Mouse (Mus musculus): ENCODE measurements around the gene Iba57. TPM values are rescaled to one million over a fixed set of nuclear protein-coding genes. Genes with fewer than 3 reads are reported as not detected.
A peak's percentile ranks its signal among the peaks of the same experiment; 100 is the strongest.

The Iba57 gene
- polyA plus RNA-seq, 1 experiment from 2014 or later = 7.2 TPM

DNA sequence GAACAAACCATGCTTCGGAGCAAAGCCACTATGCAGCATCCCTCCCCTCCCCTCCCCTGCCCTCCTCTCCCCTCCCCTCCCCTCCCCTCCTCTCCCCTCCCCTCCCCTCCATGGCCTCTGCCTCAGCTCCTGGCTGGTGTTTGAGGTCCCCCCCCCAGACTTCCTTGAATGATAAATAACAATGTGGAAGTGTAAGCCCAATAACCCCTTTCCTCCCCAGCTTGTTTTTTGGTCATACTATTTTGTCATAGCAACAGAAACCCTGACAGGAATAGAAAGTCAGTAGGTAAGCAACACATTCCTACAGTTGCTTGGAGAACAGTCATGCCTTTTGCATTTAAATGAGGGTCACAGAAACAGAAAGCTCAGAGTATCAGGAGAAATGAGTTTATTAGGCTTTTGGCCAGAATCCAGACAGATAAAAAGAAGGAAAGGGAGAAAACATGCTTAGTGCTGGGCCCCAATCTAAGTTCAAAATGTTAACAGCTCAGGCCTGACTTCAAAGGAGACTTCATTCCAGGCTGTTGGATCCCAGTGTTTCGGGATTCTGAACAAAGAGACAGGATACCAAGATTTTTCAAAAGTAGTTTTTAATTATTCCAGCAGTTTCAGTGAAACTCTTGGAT lies 2.2 kb upstream of the Iba57 start:
- 50% methylated on average over 2 of the region's 2 CpGs for WGBS
- no peak for ATAC-seq

DNA sequence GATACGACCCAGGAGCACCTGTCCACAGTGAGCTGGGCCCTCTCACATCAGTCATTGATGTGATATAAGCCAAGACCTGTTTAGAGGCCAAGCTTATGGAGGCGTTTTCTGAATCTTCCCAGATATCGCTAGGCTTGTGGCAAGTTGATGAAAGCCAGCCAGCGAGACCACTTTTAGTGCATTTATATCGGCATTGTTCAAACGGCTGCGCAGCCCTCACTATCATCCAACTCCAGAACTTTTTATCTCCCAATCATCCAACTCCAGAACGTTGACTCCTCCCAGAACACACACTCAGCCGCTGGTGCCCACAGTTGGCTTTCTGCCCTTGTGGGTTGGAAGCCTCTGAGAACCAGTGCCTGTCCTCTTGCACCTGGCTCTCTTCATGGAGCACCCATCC lies 845 bp upstream of the Iba57 start:
- H3K9ac ChIP-seq (replicated peaks) = no peak overlapping the region
- 86% methylated on average over 9 of the region's 9 CpGs for WGBS
- H3K36me3 ChIP-seq = no peaks in the 10 kb centered on the region
- peaks cover 21% of the 10 kb centered on the region for H3K4me1 ChIP-seq (replicated peaks)
- H3K27me3 ChIP-seq = no peaks in the 10 kb centered on the region
- peak overlapping the region; percentile 57; the same call in 1 of the 2 replicates for H3K4me3 ChIP-seq (replicated peaks)
- no peak for ATAC-seq
- H3K27ac ChIP-seq = no peak overlapping the region
- H3K4me2 ChIP-seq (replicated peaks) = peak overlapping the region; percentile 69
- H3K9me3 ChIP-seq = no peaks in the 10 kb centered on the region

More for the DNA sequence above, 2.2 kb upstream of the Iba57 start:
- H3K27ac ChIP-seq = no peak overlapping the region
- no peak overlapping the region for H3K4me3 ChIP-seq (replicated peaks)
- no peak overlapping the region for H3K9ac ChIP-seq (replicated peaks)
- no peaks in the 10 kb centered on the region for H3K9me3 ChIP-seq
- no peaks in the 10 kb centered on the region for H3K27me3 ChIP-seq
- no peaks in the 10 kb centered on the region for H3K36me3 ChIP-seq
- H3K4me2 ChIP-seq (replicated peaks) = no peak overlapping the region
- H3K4me1 ChIP-seq (replicated peaks) = peaks cover 21% of the 10 kb centered on the region

GRCm38 (mm10) chr11:59162443-59163254 lies 890 bp downstream of the Iba57 start:
- WGBS = 58% methylated on average over 9 of the region's 9 CpGs
- H3K9me3 ChIP-seq = no peaks in the 10 kb centered on the region
- peaks cover 14% of the 10 kb centered on the region for H3K36me3 ChIP-seq
- peak overlapping the region; percentile 79; the same call in 1 of the 2 replicates for H3K9ac ChIP-seq (replicated peaks)
- H3K4me2 ChIP-seq (replicated peaks) = peak overlapping the region; percentile 69
- peaks cover 21% of the 10 kb centered on the region for H3K4me1 ChIP-seq (replicated peaks)
- H3K27ac ChIP-seq = peak overlapping the region; percentile 98
- ATAC-seq = no peak
- peak overlapping the region; percentile 57 for H3K4me3 ChIP-seq (replicated peaks)
- no peaks in the 10 kb centered on the region for H3K27me3 ChIP-seq

DNA sequence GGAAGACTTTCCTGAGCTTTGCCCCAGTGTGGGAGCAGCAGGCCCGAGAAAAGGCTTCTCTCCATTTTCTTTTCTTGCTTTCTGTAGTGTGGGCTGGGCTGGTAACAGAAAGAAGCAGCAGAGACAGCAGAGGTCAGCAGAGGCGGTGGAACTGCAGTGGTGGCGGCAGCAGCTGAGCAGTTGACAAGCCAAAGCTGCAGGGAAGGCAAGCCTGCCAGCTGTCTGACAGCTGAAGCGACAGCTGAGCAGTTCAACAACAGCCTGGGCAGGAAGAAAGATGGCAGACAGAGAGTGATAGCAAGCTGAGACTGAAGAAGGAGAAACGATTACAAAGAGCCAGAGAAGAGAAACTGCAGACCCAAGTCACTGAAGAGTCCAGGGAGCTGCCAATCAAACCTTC lies 2.1 kb downstream of the Iba57 start:
- Histone ChIP-seq H3K9me3 (no peaks in the 10 kb centered on the region), H3K36me3 (peaks cover 26% of the 10 kb centered on the region), H3K4me3 (replicated peaks) (no peak overlapping the region), H3K4me2 (replicated peaks) (no peak overlapping the region), H3K27ac (no peak overlapping the region), H3K27me3 (no peaks in the 10 kb centered on the region), H3K4me1 (replicated peaks) (peaks cover 21% of the 10 kb centered on the region), H3K9ac (replicated peaks) (0 out of 2 replicates have a peak overlapping the region, but pooled peaks have one; percentile 28)
- no peak for ATAC-seq
- WGBS = 79% methylated on average over 5 of the region's 5 CpGs

- Histone ChIP-seq H3K27ac (no peak overlapping the region), H3K36me3 (peaks cover 38% of the 10 kb centered on the region), H3K4me1 (replicated peaks) (peaks cover 21% of the 10 kb centered on the region), H3K27me3 (no peaks in the 10 kb centered on the region), H3K9ac (replicated peaks) (no peak overlapping the region), H3K4me3 (replicated peaks) (no peak overlapping the region), H3K4me2 (replicated peaks) (no peak overlapping the region), H3K9me3 (no peaks in the 10 kb centered on the region)
- ATAC-seq = no peak
- whole genome bisulfite sequencing = 89% methylated on average over 4 of the region's 4 CpGs
Measured at GRCm38 (mm10) chr11:59159558-59159957, 4.0 kb downstream of the Iba57 start.

DNA sequence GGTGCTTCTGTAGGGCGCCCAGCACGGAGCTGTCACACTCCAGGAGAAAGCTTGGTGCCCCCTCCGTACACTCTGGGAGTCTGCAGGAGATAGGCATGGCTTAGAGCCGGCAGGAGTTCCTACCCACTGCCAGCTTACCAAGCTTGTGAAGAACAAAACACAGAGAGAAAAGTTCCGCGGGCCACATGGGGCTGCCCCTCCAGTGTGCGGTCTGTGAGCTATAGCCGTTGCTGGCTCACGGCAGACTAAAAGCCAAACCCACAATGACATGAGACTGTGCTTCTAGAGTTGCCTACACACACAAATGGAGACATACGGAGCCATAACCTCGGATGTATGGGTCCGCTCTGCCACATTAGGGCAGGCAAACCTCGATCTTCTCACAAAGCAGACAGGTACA lies 4.4 kb downstream of the Iba57 start:
- Histone ChIP-seq H3K9me3 (no peaks in the 10 kb centered on the region), H3K36me3 (peaks cover 38% of the 10 kb centered on the region), H3K4me2 (replicated peaks) (no peak overlapping the region), H3K9ac (replicated peaks) (no peak overlapping the region), H3K4me3 (replicated peaks) (no peak overlapping the region), H3K27me3 (no peaks in the 10 kb centered on the region), H3K4me1 (replicated peaks) (peaks cover 18% of the 10 kb centered on the region), H3K27ac (no peak overlapping the region)
- no peak for ATAC-seq
- 93% methylated on average over 13 of the region's 13 CpGs for WGBS

DNA sequence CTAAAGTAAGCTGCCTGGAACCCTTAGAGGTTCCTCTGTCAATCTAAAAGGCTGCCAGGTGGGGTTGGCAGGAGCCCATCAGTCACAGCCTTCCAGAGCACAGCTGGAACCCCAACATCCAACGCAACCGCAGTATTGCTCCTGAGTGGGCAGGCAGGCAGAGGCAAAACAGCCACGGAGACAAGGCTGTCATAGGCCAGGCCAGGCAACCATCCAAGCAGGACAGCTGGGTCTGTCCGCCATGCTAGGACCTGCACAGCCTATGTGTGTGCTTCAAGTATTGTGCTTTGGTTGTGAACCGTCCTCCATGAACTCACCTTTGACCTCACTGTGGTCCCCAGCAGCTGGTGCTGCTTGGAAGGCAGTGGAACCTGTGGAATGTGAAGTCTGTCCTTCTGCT lies 7.6 kb downstream of the Iba57 start:
- no peak overlapping the region for H3K4me2 ChIP-seq (replicated peaks)
- H3K36me3 ChIP-seq = peaks cover 38% of the 10 kb centered on the region
- H3K27ac ChIP-seq = no peak overlapping the region
- H3K27me3 ChIP-seq = no peaks in the 10 kb centered on the region
- no peaks in the 10 kb centered on the region for H3K9me3 ChIP-seq
- WGBS = 91% methylated on average over 5 of the region's 5 CpGs
- H3K4me1 ChIP-seq (replicated peaks) = no peaks in the 10 kb centered on the region
- ATAC-seq = no peak
- no peak overlapping the region for H3K9ac ChIP-seq (replicated peaks)
- H3K4me3 ChIP-seq (replicated peaks) = no peak overlapping the region

DNA sequence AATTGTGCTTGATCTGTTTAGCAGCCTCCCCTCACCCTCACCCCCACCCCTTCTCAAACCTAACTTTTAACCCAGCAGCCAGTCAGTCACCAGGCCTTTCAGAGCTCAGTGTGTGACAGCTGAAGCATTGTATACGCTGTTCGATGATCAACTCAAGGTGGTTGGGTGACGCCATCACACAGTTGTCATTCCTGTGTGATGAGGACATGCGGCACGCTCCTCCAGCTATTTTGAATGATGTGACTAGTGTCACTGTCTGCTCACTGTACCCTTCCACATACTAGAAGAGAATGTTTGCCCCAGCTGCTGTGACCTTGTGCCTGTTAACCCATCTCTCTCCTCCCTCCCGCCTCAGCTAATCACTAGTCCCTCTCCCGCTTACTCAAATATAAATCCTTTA lies 9.3 kb downstream of the Iba57 start:
- H3K9ac ChIP-seq (replicated peaks) = no peak overlapping the region
- ATAC-seq = no peak
- 90% methylated on average over 7 of the region's 7 CpGs for WGBS

GRCm38 (mm10) chr11:59151729-59152128 lies 11.8 kb downstream of the Iba57 start:
- ATAC-seq = no peak
- H3K4me1 ChIP-seq (replicated peaks) = no peaks in the 10 kb centered on the region
- peaks cover 15% of the 10 kb centered on the region for H3K36me3 ChIP-seq
- H3K4me3 ChIP-seq (replicated peaks) = no peak overlapping the region
- H3K27ac ChIP-seq = no peak overlapping the region
- H3K27me3 ChIP-seq = no peaks in the 10 kb centered on the region
- 28% methylated on average over 3 of the region's 3 CpGs for WGBS
- H3K9me3 ChIP-seq = no peaks in the 10 kb centered on the region
- H3K9ac ChIP-seq (replicated peaks) = no peak overlapping the region
- no peak overlapping the region for H3K4me2 ChIP-seq (replicated peaks)

More for the DNA sequence above, 9.3 kb downstream of the Iba57 start:
- no peak overlapping the region for H3K27ac ChIP-seq
- H3K4me2 ChIP-seq (replicated peaks) = no peak overlapping the region
- H3K36me3 ChIP-seq = peaks cover 38% of the 10 kb centered on the region
- no peaks in the 10 kb centered on the region for H3K9me3 ChIP-seq
- H3K27me3 ChIP-seq = no peaks in the 10 kb centered on the region
- H3K4me3 ChIP-seq (replicated peaks) = no peak overlapping the region
- no peaks in the 10 kb centered on the region for H3K4me1 ChIP-seq (replicated peaks)

DNA sequence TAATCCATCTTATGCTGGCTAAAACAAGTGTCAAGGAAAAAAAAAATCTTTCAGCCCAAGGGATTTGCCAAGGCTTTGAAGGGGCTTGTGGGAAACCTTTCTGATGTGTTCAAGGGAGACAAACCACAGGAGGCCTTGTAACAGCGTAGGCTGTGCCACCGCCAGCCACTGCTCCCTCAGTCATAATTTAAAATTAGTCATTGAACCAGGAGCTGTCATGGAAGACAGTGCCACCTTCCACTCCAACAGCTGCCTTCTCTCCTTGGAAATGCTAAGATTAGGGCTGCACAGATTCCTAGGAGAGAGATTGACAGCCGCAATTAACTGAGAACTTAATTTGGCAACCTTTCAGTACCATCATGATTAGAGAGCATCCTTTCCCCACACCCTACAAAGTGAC lies 14.2 kb downstream of the Iba57 start:
- Histone ChIP-seq H3K27me3 (no peaks in the 10 kb centered on the region), H3K9ac (replicated peaks) (no peak overlapping the region), H3K27ac (no peak overlapping the region), H3K4me1 (replicated peaks) (no peaks in the 10 kb centered on the region), H3K4me3 (replicated peaks) (no peak overlapping the region), H3K9me3 (no peaks in the 10 kb centered on the region), H3K36me3 (no peaks in the 10 kb centered on the region), H3K4me2 (replicated peaks) (no peak overlapping the region)
- 70% methylated on average over 3 of the region's 3 CpGs for WGBS
- no peak for ATAC-seq

DNA sequence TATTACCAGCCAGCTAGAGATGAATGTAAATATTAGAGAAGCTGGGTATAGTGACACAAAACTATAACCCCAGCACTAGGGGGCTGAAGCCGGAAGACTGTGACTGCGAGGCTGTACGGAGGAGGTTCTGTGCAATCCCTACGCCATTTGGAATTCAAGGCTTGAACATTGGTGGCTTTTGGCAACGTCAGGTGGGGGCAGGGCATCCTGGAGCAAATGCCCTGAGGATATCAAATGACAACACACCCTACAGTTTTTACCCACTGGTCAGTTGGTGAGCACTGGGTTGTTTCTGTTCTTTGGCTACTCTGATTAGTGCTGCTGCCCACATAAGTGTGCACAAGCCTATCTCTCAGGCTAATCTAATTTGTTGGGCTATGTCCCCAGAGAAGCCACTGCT lies 20.6 kb downstream of the Iba57 start:
- Histone ChIP-seq H3K9ac (replicated peaks) (no peak overlapping the region), H3K4me3 (replicated peaks) (no peak overlapping the region), H3K27me3 (peaks cover 2% of the 10 kb centered on the region), H3K36me3 (no peaks in the 10 kb centered on the region), H3K4me1 (replicated peaks) (no peaks in the 10 kb centered on the region), H3K4me2 (replicated peaks) (no peak overlapping the region), H3K27ac (no peak overlapping the region), H3K9me3 (no peaks in the 10 kb centered on the region)
- 82% methylated on average over 5 of the region's 5 CpGs for WGBS
- ATAC-seq = no peak

GRCm38 (mm10) chr11:59141772-59142370 lies 21.7 kb downstream of the Iba57 start:
- Histone ChIP-seq H3K9ac (replicated peaks) (no peak overlapping the region), H3K4me2 (replicated peaks) (peak overlapping the region; percentile 31), H3K27ac (no peak overlapping the region), H3K4me1 (replicated peaks) (no peaks in the 10 kb centered on the region), H3K9me3 (no peaks in the 10 kb centered on the region), H3K36me3 (no peaks in the 10 kb centered on the region), H3K27me3 (peaks cover 13% of the 10 kb centered on the region), H3K4me3 (replicated peaks) (no peak overlapping the region)
- no peak for ATAC-seq
- WGBS = 10% methylated on average over 14 of the region's 14 CpGs

Measured in midbrain, embryonic 13.5 days (tissue).